Mouse (Mus musculus): ENCODE data around the gene Slamf7.
A peak's percentile ranks its signal among the peaks of the same experiment; 100 is the strongest.

DNA sequence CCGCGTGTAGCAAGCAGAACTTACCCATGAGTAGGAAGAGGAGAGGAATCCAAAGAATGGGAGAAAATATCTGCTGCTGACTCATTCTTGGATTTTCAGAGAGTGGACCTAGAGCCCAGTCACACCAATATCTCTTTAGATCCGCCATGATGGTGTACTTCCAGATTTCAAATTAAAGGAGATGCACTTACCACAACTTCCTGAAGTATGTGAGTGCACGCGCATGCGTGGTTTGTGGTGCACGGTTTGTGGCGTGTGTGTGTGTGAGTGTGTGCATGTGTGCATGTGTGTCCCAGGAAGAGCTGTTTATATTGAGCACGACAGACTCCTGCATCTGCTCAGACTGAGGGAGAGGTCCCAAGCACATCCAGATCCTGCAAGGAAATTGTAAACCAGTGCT is 45.7 kb downstream of the Slamf7 start, which contains the start of gene Ly9:
- TF ChIP-seq POLR2A (IDR thresholded peaks at IDR 0.05; ENCODE audit: low read depth, low read length) (peak; percentile 17; the same call in 1 of the 2 replicates), CTCF (IDR thresholded peaks at IDR 0.05; ENCODE audit: extremely low read depth, insufficient read depth, insufficient read length, insufficient replicate concordance) (no peak)
